Mouse (Mus musculus) heart, adult 11 months (tissue): Measurements from ENCODE around the gene Atrnl1.

Experiments used
- DNase-seq: peaks from one replicate; pipeline ENCODE4 v3.0.0; 2022

Gene Atrnl1

GRCm38 (mm10) chr19:57610058-57610475 is 767 bp upstream of the Atrnl1 start:
- no peak for DNase-seq

DNA sequence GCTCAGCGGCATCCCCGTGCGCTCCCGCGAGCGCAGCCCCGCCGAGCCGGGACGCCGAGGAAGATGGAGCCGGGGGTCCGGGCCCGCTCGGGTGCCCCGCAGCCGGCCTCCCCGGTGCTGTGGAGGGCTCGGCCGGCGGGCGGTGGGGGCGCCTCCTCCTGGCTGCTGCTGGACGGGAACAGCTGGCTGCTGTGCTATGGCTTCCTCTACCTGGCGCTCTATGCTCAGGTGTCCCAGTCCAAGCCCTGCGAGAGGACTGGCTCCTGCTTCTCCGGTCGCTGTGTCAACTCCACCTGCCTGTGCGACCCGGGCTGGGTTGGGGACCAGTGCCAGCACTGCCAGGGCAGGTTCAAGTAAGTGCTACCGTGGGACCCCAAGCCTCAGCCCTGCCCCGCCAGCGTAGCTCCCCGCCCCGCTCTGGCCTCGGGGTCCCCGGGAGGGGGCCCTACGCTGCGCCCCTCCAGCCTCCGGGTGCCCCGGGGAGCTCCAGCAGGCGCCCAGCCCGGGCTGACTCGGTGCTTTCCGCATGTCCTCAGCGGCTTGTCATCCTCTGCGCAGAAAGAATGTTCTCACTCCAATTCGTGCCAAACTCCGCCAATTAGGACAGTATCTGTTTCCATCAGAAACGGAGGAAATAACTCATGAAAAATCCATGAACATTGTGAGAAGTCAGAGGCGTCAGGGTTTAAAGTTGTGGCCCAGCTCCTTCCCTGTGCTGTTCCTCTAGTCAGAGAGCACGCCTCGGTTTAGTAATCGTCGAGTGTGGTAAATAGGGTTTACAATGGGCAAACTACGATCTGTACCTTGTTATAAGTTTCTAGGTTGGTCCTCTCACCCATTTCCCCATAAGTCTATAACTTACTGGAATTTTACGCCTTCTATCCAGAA is 701 bp downstream of the Atrnl1 start:
- DNase-seq = peak; percentile 96

DNA sequence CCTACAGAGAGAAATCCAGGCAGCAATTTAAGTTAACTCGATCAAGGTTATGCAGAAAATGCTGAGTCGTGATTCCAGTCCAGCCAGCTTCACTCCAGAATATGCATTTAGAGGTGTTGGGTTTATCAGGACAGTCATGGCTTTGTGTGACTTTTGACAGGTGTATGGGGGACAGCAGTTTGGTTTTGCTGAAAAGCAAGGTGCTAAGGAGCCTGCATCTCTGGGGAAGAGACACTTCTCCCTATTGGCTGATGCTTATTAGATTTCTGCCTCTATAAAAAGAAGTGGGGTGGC is 1.3 kb downstream of the Atrnl1 start:
- DNase-seq = peak; percentile 86

DNA sequence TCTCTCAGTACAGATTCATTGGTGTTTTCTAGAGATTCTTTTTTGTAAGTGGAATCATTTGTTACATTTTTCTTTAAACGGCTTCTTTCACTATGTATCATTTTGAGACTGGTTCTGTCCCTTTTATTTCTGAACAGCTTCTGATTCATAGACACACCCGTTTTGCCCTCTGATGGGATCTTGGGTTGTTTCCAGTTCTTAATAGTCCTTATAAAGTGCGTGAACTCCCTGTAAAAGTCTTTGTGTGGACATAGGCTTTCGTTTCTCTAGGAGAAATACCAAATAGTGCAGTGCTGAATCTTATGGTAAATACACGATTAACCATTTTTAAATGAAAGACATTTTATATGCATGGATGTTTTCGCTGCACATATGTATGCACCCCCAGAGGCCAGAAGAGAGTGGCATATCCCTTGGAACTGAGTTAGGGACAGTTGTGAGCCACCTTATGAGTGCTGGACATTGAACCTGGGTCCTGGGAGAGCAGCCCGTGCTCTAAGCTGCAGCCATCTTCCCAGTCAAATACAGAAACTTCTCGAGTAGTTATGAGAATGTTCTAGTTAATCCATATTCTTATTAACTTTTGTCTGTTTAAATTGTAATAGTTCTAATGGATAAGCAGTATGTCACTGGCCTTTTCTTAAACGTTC is 5.3 kb downstream of the Atrnl1 start:
- DNase-seq = no peak

DNA sequence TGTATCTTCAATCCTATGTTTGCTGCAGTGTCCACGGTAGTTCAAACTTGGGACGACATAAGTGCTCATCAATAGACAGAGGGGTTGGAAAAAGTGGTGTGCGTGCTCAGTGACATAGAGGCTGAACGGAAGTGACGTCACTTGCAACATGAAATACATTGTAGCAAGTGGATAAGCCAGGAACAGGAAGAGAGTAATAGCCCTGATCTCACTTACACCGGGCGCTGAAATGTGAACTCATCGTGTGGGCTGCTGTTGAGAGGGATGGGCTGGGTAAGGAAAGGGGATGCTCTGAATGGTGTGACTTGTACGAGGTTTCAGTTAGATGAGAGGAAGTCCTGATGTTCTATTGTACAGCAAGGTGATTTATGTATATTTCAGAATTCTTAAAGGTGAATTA is 8.3 kb downstream of the Atrnl1 start:
- no peak for DNase-seq

GRCm38 (mm10) chr19:57621814-57622213 is 11.0 kb downstream of the Atrnl1 start:
- peak; percentile 87 for DNase-seq

DNA sequence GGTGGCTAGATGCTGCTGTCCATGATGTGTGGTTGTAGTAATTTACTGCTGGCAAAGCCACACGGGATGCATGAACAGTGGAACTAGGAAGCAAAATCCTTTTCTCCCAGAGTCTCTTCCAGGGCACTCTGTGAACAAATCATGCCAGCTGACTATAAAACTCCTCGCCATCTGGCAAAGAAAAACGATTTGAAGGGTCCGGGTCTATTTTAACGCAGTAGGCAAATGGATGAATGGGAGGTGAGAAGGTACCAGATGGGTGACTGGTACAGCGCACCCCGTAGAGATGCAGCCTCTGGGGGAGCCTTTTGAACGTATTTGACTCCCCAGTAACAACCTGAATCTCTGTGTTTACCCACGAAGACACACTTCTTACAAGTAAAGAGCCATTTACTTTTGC is 14.9 kb downstream of the Atrnl1 start:
- DNase-seq = no peak

GRCm38 (mm10) chr19:57627251-57627650 is 16.4 kb downstream of the Atrnl1 start:
- DNase-seq = no peak

DNA sequence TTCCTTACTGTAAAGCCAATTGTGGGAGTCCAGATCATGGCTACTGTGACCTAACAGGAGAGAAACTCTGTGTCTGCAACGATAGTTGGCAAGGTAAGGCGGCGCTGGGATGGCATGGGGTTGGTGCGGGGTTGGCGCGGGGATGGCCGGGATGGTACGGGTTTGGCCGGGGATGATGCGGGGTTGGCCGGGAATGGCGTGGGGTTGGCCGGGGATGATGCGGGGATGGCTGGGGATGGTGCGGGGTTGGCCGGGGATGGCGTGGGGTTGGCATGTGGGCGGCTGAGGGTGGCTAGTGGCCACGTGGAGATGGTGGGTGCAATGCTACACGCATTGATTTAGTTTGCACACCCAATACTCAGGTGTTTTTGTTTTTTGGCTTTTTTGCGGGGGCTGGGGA is 31.7 kb downstream of the Atrnl1 start:
- DNase-seq = peak; percentile 76

GRCm38 (mm10) chr19:57642980-57643379 is 32.1 kb downstream of the Atrnl1 start:
- no peak for DNase-seq

DNA sequence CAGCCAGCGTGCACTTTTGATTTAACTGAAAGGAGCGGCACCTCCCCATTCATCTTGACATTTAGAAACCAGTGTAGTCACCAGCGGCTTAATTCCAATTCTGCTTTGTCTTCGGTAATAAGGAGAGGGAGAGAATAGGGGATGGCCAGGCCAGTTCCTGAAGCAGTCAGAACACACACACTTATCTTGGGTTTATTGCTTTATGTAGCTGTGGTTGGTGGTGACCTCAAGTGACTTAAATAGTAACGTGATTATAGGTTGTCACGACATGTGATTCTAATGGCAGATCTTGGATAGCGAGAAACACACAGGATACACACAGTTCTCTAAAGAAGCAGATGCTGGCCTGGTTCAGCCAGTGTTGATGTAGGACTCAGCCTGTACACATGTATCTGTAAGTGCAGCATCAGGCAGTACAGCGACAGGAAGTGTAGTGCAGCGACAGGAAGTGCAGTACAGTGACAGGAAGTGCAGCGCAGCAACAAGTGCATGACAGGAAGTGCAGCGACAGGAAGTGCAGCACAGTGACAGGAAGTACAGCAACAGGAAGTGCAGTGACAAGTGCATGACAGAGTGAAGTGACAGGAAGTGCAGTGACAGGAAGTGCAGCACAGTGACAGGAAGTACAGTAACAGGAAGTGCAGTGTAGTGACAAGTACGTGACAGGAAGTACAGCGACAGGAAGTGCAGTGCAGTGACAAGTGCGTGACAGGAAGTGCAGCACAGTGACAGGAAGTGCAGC is 37.5 kb downstream of the Atrnl1 start:
- no peak for DNase-seq

DNA sequence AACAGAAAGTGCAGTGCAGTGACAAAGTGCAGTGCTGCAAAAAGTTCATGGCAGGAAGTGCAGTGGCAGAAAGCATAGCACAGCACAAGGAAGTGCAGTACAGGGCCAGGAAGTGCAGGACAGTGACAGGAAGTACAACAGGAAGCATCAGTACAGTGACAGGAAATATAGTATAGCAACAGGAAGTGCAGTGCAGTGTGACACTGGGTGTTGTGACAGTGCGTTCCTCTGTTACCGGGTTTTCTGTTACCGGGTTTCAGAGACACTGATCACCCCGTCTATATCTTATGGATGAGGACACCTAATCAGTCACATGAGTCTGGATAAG is 38.1 kb downstream of the Atrnl1 start:
- DNase-seq = no peak

DNA sequence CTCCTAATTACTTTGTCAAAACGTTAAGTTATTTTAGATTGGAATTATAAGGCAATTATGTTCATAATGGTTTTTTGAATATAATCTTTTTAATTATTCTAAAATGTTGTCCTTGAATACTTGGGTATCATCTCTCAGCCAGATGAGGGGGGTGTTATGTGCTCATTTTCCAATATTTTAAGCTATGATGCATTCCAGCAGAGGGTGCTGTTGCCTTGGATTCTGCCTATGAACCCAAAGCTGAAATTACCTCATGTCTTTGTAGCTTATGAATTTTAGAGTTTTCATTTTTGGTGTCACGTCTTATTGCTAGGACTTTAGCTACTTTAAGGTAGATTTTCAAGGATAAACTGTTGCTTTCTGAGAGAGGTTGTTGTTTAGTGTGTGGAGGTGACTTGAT is 44.2 kb downstream of the Atrnl1 start:
- peak; percentile 69 for DNase-seq

- DNase-seq = peak; percentile 85
Observed at GRCm38 (mm10) chr19:57655491-57655890, 44.7 kb downstream of the Atrnl1 start.

- peak; percentile 67 for DNase-seq
Observed at GRCm38 (mm10) chr19:57657426-57658087, 46.7 kb downstream of the Atrnl1 start.

GRCm38 (mm10) chr19:57658111-57659091 is 47.6 kb downstream of the Atrnl1 start:
- DNase-seq = peak; percentile 91

GRCm38 (mm10) chr19:57667011-57667410 is 56.2 kb downstream of the Atrnl1 start:
- DNase-seq = peak; percentile 70

- peak; percentile 72 for DNase-seq
Observed at GRCm38 (mm10) chr19:57667946-57668345, 57.1 kb downstream of the Atrnl1 start.

DNA sequence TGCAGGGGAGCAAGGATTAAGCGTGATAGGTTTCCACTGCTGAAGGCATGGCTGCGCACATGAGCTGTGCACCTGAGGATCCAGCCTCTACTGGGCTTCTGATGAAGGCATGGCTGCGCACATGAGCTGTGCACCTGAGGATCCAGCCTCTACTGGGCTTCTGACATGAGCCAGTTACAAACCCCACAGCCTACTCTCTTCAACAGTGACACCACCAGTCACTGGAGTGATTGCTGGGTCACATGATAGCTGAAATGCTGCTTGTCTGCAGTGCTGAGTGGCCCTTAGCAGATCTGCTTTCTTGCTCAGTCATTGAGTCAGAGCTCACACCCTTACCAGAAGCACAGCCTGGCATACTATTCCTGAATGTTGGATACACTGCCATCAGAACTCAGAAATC is 68.6 kb downstream of the Atrnl1 start:
- peak; percentile 80 for DNase-seq

GRCm38 (mm10) chr19:57686596-57686995 is 75.8 kb downstream of the Atrnl1 start:
- peak; percentile 82 for DNase-seq

DNA sequence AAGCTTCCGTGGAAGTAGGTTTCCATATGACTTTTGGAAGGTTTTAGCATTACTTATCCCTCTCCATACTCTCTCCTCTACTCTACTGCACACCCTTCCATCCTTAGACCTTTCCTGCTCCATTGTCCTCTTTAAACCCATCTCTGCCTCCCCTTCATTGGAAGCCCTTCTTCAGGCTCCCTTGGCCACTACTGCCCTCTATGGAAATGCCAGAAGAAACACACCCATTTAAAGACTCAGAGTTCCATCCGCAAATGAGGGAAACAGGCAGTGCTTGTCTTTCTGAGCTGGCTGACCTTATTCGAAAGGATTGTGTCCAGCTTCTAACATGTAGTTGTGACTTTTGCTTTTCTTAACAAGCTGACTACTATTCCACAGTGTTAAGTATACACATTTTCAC is 81.7 kb downstream of the Atrnl1 start:
- peak; percentile 10 for DNase-seq

DNA sequence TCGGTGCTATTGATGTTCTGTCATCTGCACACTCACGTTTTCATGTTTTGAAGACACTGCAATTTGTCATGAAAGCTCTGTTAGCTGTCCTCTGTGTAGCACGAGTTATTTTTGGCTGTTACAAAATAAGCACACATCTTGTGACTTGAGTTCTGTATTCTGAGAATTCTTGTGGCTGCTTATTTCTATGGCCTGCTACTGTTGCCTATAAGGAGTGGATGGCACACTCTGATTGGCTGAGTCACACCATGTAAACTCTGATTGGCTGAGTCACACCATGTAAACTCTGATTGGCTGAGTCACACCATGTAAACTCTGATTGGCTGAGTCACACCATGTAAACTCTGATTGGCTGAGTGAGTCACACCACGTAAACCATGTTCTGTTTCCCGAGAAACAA is 85.9 kb downstream of the Atrnl1 start:
- DNase-seq = peak; percentile 87
